Mouse (Mus musculus) cerebellum, postnatal 10 days (tissue): ENCODE results near the gene Sema6b.
A peak's percentile ranks its signal among the peaks of the same experiment; 100 is the strongest.

ENCODE experiments used
- DNase-seq, 2 experiments: peaks; one replicate each; pipeline ENCODE4 v3.0.0; 2021; ENCODE audit warnings: mixed read lengths in 2 of 2

The Sema6b gene

GRCm38 (mm10) chr17:56144546-56144945 lies 4.4 kb upstream of the Sema6b start:
- no peak for DNase-seq

- peak; percentile 80 to 84 for DNase-seq
These were observed 1.8 kb upstream of the Sema6b start for GRCm38 (mm10) chr17:56141702-56142605.

- DNase-seq: peak; percentile 52 to 59
These were observed 788 bp downstream of the Sema6b start for GRCm38 (mm10) chr17:56139355-56139754.

GRCm38 (mm10) chr17:56137839-56138613 lies 2.1 kb downstream of the Sema6b start:
- peak in 1 of 2 experiments; percentile 61 for DNase-seq

GRCm38 (mm10) chr17:56136558-56136957 lies 3.6 kb downstream of the Sema6b start:
- DNase-seq: no peak

DNA sequence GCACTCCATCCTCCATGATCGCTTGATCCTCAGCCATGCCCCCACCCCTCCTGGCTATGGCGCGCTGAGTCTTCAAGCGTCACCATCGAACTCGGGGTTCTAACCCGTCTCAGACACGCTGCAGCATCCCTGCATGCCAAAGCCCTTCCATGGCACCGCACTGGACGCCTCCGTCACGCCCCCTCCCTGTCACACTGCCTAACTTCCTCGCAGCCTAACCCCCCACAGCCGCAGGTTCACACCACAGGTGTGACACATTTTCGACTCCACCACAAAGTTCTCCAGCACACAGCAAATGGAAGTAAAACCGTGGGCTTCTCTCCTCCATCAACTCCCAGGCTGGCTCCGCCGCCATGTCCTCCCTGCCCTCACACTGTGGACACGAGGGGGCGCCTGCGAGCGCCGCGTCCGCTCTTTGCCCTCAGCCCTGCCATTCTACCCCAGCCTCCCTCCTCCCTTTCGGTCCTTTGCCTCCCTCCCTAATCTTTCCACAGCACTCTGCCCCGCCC lies 5.6 kb downstream of the Sema6b start:
- DNase-seq: peak; percentile 81 to 83

DNA sequence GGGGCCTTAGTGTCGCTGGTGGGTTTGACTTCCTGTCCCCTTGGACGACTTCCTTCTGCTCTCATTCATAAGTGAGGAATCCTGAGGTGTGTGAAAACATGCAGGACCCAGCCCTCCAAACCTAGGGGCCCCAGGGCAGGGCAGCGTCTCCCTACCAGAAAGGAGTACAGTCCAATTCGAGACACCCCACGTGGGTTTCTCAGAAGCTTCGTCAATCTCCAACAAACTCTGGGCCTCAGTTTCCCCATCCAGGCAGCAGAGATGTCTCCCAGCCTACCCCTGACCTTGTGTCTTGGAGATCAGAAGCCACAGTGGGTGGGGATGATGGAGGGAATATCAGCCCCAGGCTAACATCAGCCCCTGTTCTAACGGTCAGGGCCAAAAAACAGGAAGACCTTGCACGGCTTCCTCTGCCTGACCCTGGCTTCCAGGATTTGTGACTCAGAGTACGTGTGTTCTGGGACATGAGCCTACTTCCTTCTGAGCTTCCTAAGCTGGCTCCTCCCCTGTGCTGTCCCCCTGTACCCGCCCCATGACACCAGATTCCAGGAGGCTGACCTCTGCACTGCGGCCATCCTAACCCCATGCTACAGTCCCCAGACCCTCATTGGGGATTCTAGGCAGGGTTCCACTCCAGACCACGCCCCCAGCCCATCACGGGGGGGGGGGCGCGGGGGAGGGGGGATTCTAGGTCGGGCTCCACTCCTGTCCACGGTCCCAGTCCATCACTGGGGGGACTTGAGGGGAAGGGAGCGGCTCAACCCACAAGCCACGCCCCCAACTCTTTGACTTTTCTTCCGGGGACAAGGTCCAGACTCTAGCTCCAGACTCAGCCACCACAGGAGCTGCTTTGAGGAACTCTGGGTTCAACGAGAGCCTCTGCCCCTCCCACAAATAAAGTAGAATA lies 6.4 kb downstream of the Sema6b start:
- DNase-seq: no peak

DNA sequence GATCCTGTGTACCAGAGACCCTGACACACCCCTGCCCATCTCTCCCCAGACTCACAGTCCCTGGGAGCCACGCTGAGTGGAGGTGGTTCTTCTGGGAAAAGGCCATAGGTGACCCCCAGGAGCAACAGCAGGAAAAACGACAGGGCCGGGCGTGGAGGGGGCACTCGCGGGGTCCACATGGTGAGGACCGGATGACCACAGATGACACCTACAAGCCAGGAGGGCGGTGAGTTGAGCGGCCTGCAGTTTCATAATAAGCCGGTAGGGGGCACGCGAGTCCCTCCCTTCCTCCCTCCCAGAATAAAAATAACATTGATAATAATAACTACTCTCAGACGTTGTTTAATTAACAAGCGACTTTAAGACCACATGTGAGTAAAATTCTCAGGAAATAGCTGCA lies 7.5 kb downstream of the Sema6b start:
- DNase-seq: peak; percentile 82 to 89

- DNase-seq: peak; percentile 85 to 90
These were observed 8.3 kb downstream of the Sema6b start for GRCm38 (mm10) chr17:56131814-56132213.

- no peak for DNase-seq
These were observed 9.0 kb downstream of the Sema6b start for GRCm38 (mm10) chr17:56131136-56131535.

GRCm38 (mm10) chr17:56128246-56128645 lies 11.9 kb downstream of the Sema6b start:
- DNase-seq: no peak

- no peak for DNase-seq
These were observed 14.0 kb downstream of the Sema6b start for GRCm38 (mm10) chr17:56126175-56126574.

- DNase-seq: no peak
These were observed 14.9 kb downstream of the Sema6b start for GRCm38 (mm10) chr17:56125276-56125630.

GRCm38 (mm10) chr17:56124377-56125275 lies 15.5 kb downstream of the Sema6b start:
- DNase-seq: peak; percentile 80 to 86

DNA sequence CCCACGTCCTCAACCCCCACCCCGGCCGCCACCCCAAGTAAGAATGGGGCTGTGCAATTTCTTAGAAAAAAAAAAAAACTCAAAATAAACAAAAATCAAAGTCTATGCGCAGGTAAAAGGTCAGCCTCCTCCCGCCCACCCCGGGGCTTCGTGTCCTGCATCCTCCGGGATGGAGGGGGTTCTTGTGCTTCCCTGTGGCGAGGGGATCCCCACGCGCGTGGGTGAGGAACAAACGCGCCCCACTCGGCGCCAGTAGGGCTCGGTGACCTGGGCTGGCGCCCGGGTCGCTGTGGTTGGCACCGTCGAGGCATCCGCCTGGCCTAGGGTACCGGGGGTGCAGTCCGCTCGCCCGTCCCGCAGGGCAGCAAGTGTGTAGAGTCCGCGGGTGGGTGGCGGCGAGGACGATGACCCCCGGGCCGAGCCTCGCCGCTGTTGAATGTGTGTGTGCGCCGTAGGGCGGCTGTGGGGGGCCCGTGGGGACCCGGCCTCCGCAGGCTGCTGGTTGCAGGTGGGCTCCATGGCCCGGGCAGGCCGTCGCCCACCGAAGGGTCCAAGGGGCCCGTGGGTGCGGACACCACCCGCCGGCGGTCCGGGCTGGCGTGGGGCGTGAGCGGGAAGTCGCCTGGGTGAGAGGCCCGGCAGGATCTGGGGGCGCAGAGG lies 16.3 kb downstream of the Sema6b start:
- DNase-seq: no peak

DNA sequence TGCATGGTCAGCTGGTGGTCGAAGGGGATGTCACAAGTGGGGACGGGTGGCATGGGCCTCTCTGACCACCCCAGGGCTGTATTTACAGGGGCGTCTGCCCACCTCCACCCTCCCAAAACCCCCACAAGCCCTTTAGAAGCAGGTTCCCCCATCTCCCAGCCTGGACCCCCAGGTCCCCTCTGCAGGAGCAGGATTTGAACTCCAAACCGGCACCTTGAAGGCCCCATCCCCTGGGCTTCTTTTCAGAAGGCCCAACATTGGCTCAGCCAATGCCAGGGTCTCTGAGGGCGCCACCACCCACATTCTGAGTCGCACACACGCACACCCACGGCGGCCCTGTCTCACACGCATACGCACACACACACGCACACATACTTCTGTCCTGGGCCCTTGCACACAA lies 17.0 kb downstream of the Sema6b start:
- no peak for DNase-seq

DNA sequence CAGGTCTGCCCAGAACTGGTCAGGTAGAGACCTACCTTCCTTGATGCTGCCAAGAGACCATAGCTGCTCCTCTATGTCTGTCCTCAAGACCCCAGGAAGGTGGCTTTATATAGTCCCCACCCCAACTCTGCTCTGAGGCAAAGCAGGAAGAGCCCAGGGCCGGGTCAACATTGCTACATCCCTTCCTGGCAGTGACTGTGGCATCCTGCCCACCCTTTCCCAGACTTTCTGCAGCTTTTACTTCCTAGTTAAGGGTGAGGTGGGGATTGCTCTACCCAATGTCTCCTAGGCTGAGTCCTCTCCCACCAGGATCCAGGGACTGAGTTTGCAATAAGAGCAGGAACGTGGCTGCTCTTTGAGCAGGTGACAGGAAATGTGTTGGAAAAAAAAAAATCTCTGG lies 18.3 kb downstream of the Sema6b start, which contains the start of gene Lrg1:
Lrg1 (minus strand) TSS at position 176 of the 400 bp plus-strand sequence.
- DNase-seq: no peak

DNA sequence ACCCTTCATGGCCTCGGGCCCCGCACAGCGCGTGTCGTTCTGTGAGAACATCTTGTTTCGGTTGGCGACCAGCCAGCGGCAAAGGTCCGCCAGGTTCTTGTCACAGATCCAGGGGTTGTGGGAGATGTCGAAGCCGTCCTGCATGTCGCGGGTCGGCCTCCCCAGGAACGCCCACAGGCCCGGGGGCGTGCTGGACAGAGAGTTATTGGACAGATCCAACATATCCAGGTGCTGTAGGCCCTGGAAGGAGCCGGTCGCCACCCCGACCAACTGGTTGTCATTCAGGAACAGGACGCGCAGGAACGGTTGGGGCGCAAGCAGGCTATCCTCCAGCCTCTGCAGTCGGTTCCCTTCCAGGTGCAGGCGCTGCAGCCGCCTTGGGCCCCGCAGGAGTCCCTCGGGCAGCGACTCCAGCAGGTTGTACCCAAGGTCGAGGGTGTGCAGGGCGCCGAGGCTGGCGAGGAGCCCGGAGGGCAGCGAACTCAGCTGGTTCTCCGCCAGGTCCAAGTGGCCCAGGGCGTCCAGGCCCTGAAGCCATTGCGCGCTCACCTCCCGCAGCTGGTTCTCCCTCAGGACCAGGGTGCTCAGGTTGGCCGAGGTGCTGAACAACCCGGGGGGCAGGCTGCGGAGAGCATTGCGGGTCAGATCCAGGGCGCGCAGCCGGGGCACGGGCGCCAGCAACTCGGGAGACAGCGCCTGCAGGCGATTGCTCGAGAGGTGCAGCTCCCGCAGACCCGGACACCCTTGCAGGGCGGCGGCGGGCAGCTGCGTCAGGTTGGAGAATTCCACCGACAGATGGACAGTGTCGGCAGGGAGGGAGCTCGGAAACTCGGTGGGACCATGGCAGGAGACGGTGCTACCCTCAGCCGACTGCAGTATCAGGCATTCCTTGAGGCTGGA lies 19.9 kb downstream of the Sema6b start:
- DNase-seq: peak; percentile 70 to 74

DNA sequence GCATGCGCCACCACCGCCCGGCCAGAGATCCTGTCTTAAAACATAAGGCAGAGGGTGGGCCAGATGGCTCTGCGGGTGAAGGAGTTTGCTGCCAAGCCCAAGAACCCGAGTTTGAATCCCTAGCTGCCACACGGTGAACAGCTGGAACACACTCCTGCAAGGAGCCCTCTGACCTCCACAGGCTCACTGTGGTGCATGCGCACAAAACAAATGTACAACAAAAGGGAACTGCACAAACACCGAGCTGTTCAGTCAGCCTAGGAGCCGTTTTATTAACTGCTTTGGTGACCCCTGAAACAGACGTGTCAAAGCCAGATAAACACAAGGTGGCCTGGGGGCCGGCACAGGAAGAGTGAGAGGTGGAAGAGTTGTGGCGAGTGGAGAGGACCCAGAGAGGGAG lies 20.7 kb downstream of the Sema6b start:
- DNase-seq: no peak

GRCm38 (mm10) chr17:56117251-56117710 lies 22.9 kb downstream of the Sema6b start, which contains the start of gene Plin5:
Gene Plin5, minus strand, starts transcription at chr17:56117596.
- peak; percentile 79 to 81 for DNase-seq
